Mouse (Mus musculus): ENCODE measurements around the gene Tmem183a. TPM values are rescaled to one million over a fixed set of nuclear protein-coding genes. Genes with fewer than 3 reads are reported as not detected.

The Tmem183a gene
- polyA plus RNA-seq, 1 experiment from 2014 or later: 118 TPM

DNA sequence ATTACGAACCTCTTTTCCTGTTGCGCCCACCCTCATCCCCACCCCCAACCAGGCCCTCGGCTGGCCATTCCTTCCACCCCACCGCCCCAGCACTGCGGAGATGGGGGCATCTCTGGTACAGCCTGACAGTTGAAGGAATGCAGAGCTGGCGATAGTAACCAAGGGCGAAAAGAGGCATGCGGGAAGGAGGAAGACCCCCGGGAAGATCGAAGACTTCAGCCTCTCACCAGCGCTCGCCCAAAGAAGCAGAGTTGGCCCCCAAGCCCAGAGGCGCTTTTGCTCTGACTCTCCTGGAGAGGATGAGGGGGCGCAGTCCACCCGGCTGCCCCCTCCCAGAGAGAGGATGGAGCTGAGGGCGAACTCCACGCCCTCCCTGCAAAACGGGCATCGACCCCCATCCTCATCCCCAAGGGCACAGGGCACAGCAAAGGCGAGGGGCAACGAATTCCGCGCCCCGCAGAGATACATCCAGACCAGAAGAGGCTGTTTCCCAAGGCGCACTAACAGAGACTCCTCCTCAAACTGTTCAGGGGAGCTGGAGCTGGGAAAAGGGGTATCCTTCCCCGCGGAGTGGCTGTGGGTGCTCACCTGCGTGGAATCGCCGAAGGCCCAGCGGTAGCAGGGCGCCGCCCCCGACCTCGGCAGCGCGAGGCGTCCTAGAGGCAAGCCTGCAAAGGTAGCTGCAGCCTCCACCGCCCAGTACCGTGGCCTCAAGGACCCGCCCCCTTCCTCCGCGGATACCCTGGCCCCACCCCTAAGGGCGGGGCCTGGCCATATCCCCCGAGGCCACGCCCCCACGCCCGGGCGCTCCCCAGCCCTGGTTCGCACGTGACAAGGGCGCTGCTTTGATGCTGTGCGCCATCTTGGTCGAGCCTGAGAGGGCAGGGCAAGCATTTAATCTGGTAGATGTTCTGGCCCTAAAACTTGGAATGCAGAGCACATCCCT is 17.5 kb downstream of the Tmem183a start:
- no peak overlapping the region for H3K27ac ChIP-seq (replicated peaks)
- WGBS: 1% methylated on average over 54 of the region's 54 CpGs

DNA sequence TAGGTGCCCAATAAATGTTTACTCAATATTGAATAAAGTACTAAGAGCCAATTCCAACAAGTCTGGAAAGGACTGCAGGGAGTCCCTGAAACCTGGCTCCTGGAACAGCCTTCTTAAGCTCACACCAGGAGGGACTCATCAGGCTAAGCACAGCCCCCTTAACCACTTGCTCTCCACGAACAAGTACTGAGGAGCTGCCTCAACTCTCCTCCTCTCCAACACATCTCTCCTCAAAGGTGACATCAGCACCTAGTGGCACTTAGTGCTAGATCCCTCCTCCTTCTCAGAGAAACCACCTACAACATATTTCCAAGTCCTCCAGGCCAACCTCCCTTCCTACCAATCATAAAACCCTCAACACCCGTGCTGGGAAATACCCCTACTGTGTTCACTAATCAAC is 18.2 kb downstream of the Tmem183a start:
- no peak; the same call in 1 of the 2 replicates for ATAC-seq (ENCODE audit: low FRiP score, low read depth)
- Histone ChIP-seq H3K4me2 (replicated peaks) (peak overlapping the region; percentile 75), H3K9ac (replicated peaks) (peak overlapping the region; percentile 59; the same call in 1 of the 2 replicates)

More for the DNA sequence above, 17.5 kb downstream of the Tmem183a start:
- Histone ChIP-seq H3K36me3 (peaks cover 22% of the 10 kb centered on the region), H3K4me1 (peaks cover 8% of the 10 kb centered on the region; the same call in 1 of the 2 replicates), H3K4me3 (peak overlapping the region; percentile 44), H3K4me2 (replicated peaks) (peak overlapping the region; percentile 75), H3K9ac (replicated peaks) (peak overlapping the region; percentile 59), H3K27me3 (peaks cover 11% of the 10 kb centered on the region; the same call in 1 of the 2 replicates), H3K9me3 (no peaks in the 10 kb centered on the region)
- ATAC-seq (ENCODE audit: low FRiP score, low read depth): peak; percentile 91

DNA sequence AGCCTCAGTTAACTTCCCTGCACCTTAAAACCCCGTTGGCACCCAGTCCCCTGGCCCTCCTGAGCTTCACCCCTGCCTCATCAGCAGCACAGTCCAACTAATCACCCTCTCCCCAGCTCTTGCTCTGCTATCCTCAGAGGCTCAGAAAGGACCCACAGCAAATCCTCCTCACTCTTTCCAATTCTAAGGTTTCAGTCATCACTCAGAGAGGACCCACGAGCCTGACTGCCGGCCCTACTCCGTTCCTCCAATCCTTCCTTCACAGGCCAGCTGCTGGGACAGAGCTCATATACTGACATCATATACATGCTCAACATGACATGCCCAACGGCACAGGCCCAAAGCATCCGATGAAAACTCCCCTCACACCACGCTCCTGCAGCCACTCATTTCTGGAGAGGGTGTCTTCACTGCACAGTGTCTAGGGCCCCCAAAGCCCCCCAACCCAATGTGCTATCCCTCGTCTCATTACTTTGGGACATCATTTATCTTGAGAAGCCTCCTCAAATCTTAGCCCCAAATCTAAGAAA is 18.9 kb downstream of the Tmem183a start:
- WGBS: 83% methylated on average over 8 of the region's 8 CpGs
- H3K4me2 ChIP-seq (replicated peaks): no peak overlapping the region
- no peak for ATAC-seq (ENCODE audit: low FRiP score, low read depth)

More for the DNA sequence above, 18.2 kb downstream of the Tmem183a start:
- no peak overlapping the region for H3K27ac ChIP-seq (replicated peaks)
- H3K27me3 ChIP-seq: peaks cover 11% of the 10 kb centered on the region; the same call in 1 of the 2 replicates
- WGBS: 11% methylated on average over 2 of the region's 2 CpGs
- H3K36me3 ChIP-seq: peaks cover 19% of the 10 kb centered on the region
- no peaks in the 10 kb centered on the region for H3K9me3 ChIP-seq
- H3K4me1 ChIP-seq: peaks cover 8% of the 10 kb centered on the region; the same call in 1 of the 2 replicates
- H3K4me3 ChIP-seq: peak overlapping the region; percentile 44

GRCm38 (mm10) chr1:134342278-134342664 is 19.5 kb downstream of the Tmem183a start:
- Histone ChIP-seq H3K9me3 (no peaks in the 10 kb centered on the region), H3K27me3 (peaks cover 11% of the 10 kb centered on the region; the same call in 1 of the 2 replicates), H3K9ac (replicated peaks) (no peak overlapping the region), H3K36me3 (peaks cover 13% of the 10 kb centered on the region), H3K4me1 (peaks cover 8% of the 10 kb centered on the region; the same call in 1 of the 2 replicates), H3K4me2 (replicated peaks) (no peak overlapping the region), H3K27ac (replicated peaks) (no peak overlapping the region), H3K4me3 (no peak overlapping the region)
- no peak for ATAC-seq (ENCODE audit: low FRiP score, low read depth)
- 66% methylated on average over 2 of the region's 2 CpGs for WGBS

More for the DNA sequence above, 18.9 kb downstream of the Tmem183a start:
- Histone ChIP-seq H3K4me3 (no peak overlapping the region), H3K27ac (replicated peaks) (no peak overlapping the region), H3K9me3 (no peaks in the 10 kb centered on the region), H3K9ac (replicated peaks) (no peak overlapping the region), H3K27me3 (peaks cover 11% of the 10 kb centered on the region; the same call in 1 of the 2 replicates), H3K36me3 (peaks cover 17% of the 10 kb centered on the region), H3K4me1 (peaks cover 8% of the 10 kb centered on the region; the same call in 1 of the 2 replicates)

DNA sequence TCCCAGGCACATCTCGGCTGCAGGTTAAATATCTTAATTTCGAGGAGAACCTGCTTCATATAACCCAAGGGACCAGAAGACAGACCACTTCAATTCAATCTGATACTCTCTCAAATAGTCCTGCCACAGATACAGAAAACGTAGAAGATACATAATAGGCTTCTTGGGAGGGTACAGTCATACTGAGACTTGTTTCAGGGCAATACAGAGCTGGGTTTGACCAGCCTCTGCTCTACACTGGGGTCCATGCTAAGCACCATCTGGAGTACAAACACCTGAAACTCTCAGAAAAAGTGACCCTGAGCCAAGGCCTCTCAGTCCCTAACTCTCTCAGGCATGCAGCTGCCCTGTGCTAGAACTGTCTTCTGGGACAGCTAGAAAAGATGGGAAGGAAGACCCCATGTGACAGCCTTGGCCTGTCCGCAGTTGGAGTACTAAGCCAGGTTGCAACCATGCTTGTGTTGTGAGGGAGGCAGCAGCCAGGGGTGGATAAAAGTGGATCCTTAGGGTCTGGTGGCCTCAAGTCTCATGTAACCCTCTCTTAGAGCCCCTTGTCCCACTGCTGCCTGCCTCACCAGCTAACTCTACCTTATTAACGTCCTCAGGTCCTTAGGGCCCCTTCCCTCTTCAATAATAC is 20.0 kb downstream of the Tmem183a start:
- peaks cover 8% of the 10 kb centered on the region; the same call in 1 of the 2 replicates for H3K4me1 ChIP-seq
- WGBS: 73% methylated on average over 5 of the region's 5 CpGs
- no peak overlapping the region for H3K27ac ChIP-seq (replicated peaks)
- peaks cover 8% of the 10 kb centered on the region for H3K36me3 ChIP-seq
- H3K9ac ChIP-seq (replicated peaks): no peak overlapping the region
- H3K4me2 ChIP-seq (replicated peaks): no peak overlapping the region
- peaks cover 11% of the 10 kb centered on the region; the same call in 1 of the 2 replicates for H3K27me3 ChIP-seq
- H3K4me3 ChIP-seq: no peak overlapping the region
- H3K9me3 ChIP-seq: no peaks in the 10 kb centered on the region
- no peak for ATAC-seq (ENCODE audit: low FRiP score, low read depth)

DNA sequence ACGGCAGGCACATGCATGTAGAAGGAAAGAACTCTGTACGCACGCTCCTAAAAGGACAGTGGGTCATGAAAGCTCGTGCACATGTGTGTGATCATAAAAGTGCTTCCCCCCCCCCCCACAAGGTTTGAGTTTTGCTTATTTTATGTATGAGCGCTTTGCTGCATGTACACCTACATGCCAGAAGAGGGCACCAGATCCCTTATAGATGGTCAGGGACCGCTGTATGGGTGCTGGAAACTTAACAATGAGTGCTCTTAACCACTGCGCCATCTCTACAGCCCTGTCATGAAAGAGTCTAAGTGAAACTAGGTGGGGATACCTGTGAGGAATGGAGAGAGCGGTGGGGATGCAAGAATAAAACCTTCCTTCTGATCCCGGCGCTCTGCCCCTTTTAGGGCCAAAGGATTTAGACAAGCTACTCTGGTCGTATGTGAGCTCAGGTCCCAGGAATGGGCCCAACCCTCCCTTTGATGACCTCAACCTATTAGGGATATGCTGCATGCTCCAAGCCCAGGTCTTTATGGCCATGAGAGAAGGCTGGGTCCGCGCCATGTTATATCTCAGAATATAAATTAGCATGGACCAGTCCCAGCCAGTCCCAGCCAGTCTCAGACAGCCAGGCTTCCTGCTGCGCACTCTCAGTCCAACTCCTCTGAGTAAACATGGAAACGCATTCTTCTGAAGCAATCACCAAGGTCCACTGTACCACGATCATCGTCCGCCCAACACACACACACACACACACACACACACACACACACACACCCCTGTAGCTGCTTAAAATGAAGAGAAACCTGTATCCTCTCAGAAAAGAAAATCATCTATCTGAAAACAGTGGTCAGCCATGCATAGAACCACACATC is 21.8 kb downstream of the Tmem183a start:
- ATAC-seq (ENCODE audit: low FRiP score, low read depth): no peak
- Histone ChIP-seq H3K4me2 (replicated peaks) (no peak overlapping the region), H3K4me1 (peaks cover 8% of the 10 kb centered on the region; the same call in 1 of the 2 replicates), H3K27ac (replicated peaks) (no peak overlapping the region), H3K27me3 (peaks cover 11% of the 10 kb centered on the region; the same call in 1 of the 2 replicates), H3K9me3 (no peaks in the 10 kb centered on the region), H3K9ac (replicated peaks) (no peak overlapping the region), H3K4me3 (no peak overlapping the region), H3K36me3 (no peaks in the 10 kb centered on the region)
- WGBS: 92% methylated on average over 18 of the region's 18 CpGs

DNA sequence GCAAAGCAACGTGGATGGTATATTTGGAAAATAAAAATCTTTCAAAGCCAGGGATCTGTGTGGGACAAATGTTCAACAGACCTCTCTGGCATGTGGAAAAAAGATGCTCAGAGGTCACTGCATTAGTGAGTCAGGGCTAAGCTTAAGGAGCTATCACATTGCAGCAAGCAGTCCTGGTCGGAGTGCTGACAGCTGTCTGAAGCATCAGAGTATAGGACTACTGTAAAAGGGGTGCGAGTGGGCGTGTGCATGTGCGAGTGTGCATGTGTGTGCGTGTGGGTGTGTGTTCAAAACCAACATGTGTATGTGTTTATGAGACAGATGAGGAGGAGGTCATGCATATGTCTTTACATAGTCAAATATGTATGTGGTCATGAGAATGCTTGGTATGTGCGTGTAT is 22.6 kb downstream of the Tmem183a start:
- ATAC-seq (ENCODE audit: low FRiP score, low read depth): no peak
- H3K4me1 ChIP-seq: peaks cover 6% of the 10 kb centered on the region; the same call in 1 of the 2 replicates
- H3K4me3 ChIP-seq: no peak overlapping the region
- H3K27ac ChIP-seq (replicated peaks): no peak overlapping the region
- WGBS: 90% methylated on average over 7 of the region's 7 CpGs
- no peak overlapping the region for H3K4me2 ChIP-seq (replicated peaks)
- H3K9me3 ChIP-seq: no peaks in the 10 kb centered on the region
- H3K27me3 ChIP-seq: peaks cover 10% of the 10 kb centered on the region; the same call in 1 of the 2 replicates
- no peaks in the 10 kb centered on the region for H3K36me3 ChIP-seq
- no peak overlapping the region for H3K9ac ChIP-seq (replicated peaks)

DNA sequence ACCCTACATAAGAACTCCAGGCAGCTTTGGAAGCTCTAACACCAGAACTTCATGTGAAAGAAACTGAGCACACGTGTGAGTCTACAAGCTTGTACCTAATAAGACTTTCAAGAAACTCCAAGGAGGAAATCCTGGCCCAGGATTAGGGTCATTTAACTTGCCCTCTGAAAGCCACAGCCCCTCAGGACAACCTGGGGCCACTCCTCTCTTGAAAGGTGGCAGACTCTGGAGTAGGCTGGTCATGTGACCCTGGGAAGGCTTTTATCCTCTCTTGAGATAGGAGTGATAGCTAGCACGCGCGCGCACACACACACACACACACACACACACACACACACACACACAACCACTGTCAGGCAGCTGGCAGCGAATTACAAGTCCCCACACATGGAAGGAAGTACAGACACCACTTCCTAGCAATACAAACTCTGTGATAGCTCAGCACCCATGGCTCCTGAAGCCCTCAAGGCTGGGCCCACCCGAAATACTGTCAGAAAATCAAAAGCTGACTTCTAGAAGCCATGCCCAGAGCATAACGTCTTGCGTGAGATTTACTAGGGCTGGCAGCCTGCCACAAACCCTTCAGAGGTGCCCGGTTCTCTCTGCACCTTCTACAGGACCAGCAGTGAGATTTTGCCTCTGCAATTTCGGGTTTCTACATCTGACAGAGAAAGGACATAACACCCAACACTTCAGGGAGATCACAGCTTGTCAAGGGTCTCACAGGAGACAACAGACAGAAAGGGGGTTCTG is 24.6 kb downstream of the Tmem183a start:
- Histone ChIP-seq H3K4me3 (no peak overlapping the region), H3K9me3 (no peaks in the 10 kb centered on the region), H3K9ac (replicated peaks) (no peak overlapping the region)

DNA sequence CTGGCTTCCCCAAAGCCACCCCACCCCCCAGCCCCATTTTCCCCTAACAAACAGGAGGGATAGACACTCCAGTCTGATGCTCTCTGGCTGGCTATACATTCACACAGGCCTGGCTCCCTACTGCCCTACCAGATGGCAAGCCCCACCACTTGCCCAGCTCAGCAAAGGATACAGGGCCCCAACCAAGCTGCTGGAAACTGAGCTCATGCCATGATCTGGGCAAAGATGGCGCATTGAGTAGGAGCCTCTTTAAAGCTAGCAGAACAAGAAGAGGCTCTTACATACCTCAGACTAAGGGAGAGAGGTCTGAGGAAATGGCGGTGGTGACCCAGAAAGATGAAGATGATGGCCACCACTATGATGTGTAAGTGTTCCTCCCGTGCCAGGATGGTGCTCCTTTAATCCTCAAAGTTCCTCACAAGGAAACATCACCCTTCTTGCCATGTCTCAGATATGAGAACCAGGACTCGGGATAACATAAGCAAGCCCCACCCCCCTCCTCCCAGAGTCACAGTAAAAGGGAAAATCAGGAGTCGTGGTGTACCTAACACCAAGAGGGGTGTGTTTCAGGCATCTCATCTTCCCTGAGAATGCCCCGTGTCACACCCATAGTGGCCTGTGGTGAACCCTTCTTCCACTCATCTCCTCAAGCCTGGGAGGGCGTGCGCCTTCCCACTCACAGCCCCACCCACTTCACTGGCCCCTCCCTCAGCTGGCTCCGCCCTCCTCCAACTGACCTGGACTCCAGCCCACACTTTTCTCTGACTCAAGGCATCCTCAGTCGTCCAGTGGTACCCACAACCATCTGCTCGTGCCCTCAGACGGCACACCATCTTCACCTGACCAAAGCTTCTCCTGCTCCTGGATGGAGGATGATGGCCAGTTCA is 25.6 kb downstream of the Tmem183a start:
- WGBS: 87% methylated on average over 12 of the region's 12 CpGs

More for the DNA sequence above, 24.6 kb downstream of the Tmem183a start:
- no peak overlapping the region for H3K4me2 ChIP-seq (replicated peaks)
- no peaks in the 10 kb centered on the region for H3K36me3 ChIP-seq
- H3K27me3 ChIP-seq: peaks cover 4% of the 10 kb centered on the region; the same call in 1 of the 2 replicates
- H3K4me1 ChIP-seq: no peaks in the 10 kb centered on the region
- WGBS: 86% methylated on average over 11 of the region's 11 CpGs
- no peak overlapping the region for H3K27ac ChIP-seq (replicated peaks)
- ATAC-seq (ENCODE audit: low FRiP score, low read depth): no peak

More for the DNA sequence above, 25.6 kb downstream of the Tmem183a start:
- no peak overlapping the region for H3K9ac ChIP-seq (replicated peaks)
- no peaks in the 10 kb centered on the region for H3K4me1 ChIP-seq
- no peaks in the 10 kb centered on the region for H3K36me3 ChIP-seq
- H3K4me3 ChIP-seq: no peak overlapping the region
- H3K27ac ChIP-seq (replicated peaks): no peak overlapping the region
- H3K9me3 ChIP-seq: no peaks in the 10 kb centered on the region
- peaks cover 4% of the 10 kb centered on the region; the same call in 1 of the 2 replicates for H3K27me3 ChIP-seq
- H3K4me2 ChIP-seq (replicated peaks): no peak overlapping the region
- ATAC-seq (ENCODE audit: low FRiP score, low read depth): no peak

All from midbrain, embryonic 12.5 days (tissue).